Mouse (Mus musculus): ENCODE measurements at regions not wholly inside any gene's neighbourhood (a gene's known extent, or its start where the extent isn't known, plus 50 kb on each side); places are given as distances from the start of the nearest gene placed in this dataset.

GRCm38 (mm10) chr13:51975330-51975729 lies 128.9 kb downstream of the Gadd45g start:
- Histone ChIP-seq H3K9ac (replicated peaks) (no peak overlapping the region), H3K4me1 (peaks cover 12% of the 10 kb centered on the region), H3K36me3 (no peaks in the 10 kb centered on the region), H3K27ac (replicated peaks) (no peak overlapping the region), H3K9me3 (replicated peaks) (no peaks in the 10 kb centered on the region), H3K4me3 (replicated peaks) (no peak overlapping the region), H3K27me3 (replicated peaks) (no peaks in the 10 kb centered on the region), H3K4me2 (no peak overlapping the region)
- WGBS: 60% methylated on average over 10 of the region's 10 CpGs
- no peak for ATAC-seq (ENCODE audit: low FRiP score)

GRCm38 (mm10) chr13:51975801-51976601 lies 129.5 kb downstream of the Gadd45g start:
- no peak overlapping the region for H3K4me3 ChIP-seq (replicated peaks)
- ATAC-seq (ENCODE audit: low FRiP score): no peak

DNA sequence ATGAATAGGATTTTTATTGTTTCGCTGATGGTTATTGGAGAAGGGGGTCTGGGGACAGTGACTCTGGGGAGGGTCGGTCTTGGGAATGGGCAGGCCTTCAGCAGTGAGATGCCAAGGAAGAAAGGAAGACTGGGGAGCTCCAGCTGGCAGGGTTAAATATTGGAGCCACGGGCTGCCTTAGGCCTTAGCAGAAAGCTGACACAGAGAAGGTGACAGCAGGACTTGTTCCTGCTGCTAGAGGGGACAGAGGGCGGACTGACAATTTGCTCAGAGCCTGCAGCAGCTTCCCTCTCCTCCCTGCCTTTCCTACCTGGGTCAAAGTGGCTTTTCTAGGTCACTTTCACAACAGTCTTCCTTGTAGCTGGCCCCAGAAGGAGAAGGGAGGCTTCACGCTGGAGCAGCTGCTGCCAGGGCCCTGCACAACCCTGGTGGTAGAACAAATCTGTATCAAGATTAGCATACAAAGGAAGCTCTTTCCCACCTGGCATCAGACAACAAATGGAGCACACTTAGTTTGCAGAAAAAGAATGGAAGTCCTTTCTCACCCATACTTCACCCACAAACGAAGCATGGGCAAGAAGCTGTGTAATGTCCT lies 130.2 kb downstream of the Gadd45g start:
- no peak overlapping the region for H3K27ac ChIP-seq (replicated peaks)
- H3K4me1 ChIP-seq: peaks cover 12% of the 10 kb centered on the region
- H3K4me2 ChIP-seq: no peak overlapping the region
- 84% methylated on average over 6 of the region's 6 CpGs for WGBS
- H3K27me3 ChIP-seq (replicated peaks): no peaks in the 10 kb centered on the region
- H3K9me3 ChIP-seq (replicated peaks): no peaks in the 10 kb centered on the region
- ATAC-seq (ENCODE audit: low FRiP score): no peak
- H3K9ac ChIP-seq (replicated peaks): no peak overlapping the region
- H3K36me3 ChIP-seq: no peaks in the 10 kb centered on the region
- no peak overlapping the region for H3K4me3 ChIP-seq (replicated peaks)

More at GRCm38 (mm10) chr13:51975801-51976601, 129.5 kb downstream of the Gadd45g start:
- no peaks in the 10 kb centered on the region for H3K9me3 ChIP-seq (replicated peaks)
- peaks cover 12% of the 10 kb centered on the region for H3K4me1 ChIP-seq
- H3K4me2 ChIP-seq: no peak overlapping the region
- no peak overlapping the region for H3K27ac ChIP-seq (replicated peaks)
- 49% methylated on average over 7 of the region's 7 CpGs for WGBS
- no peaks in the 10 kb centered on the region for H3K27me3 ChIP-seq (replicated peaks)
- no peaks in the 10 kb centered on the region for H3K36me3 ChIP-seq
- no peak overlapping the region for H3K9ac ChIP-seq (replicated peaks)

DNA sequence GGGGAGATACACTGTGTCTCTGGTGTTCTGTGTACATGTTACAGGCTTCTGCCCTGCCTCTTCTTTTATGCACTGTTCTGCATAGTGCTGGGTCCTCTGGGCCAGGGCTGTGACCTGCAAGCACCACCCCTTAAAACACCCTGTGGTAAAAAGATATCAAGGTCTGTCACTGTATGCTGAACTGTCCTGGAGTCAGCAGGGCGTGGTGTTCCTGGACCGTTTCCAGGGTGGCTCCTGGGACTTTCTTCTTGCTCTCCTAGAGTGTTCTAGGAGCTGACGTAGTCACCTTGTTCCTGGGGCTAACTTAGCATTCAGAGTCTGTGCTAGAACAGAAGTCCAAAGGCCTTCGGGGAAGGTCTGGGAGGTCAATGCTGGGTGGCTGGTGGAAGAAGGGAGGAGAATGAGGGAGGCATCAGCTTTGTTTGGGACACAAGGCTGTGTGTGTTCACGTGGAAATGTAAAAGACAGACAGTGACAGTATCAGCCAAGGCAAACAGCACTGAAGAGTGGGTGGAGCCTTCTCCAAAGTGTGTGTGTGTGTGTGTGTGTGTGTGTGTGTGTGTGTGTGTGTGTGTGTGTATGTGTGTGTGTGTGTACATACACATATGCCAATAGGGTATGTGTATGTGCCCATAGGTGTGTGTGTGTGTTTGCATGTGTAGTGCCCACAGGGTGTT lies 133.0 kb downstream of the Gadd45g start:
- no peak overlapping the region for H3K27ac ChIP-seq (replicated peaks)
- peaks cover 12% of the 10 kb centered on the region for H3K4me1 ChIP-seq
- no peak for ATAC-seq (ENCODE audit: low FRiP score)
- no peaks in the 10 kb centered on the region for H3K9me3 ChIP-seq (replicated peaks)
- no peaks in the 10 kb centered on the region for H3K36me3 ChIP-seq
- H3K4me3 ChIP-seq (replicated peaks): no peak overlapping the region
- H3K9ac ChIP-seq (replicated peaks): no peak overlapping the region
- H3K4me2 ChIP-seq: no peak overlapping the region
- no peaks in the 10 kb centered on the region for H3K27me3 ChIP-seq (replicated peaks)
- WGBS: 82% methylated on average over 5 of the region's 5 CpGs

GRCm38 (mm10) chr13:51980344-51980743 lies 133.9 kb downstream of the Gadd45g start:
- 83% methylated on average over 1 of the region's 1 CpGs for WGBS
- Histone ChIP-seq H3K9ac (replicated peaks) (no peak overlapping the region), H3K4me1 (peaks cover 12% of the 10 kb centered on the region), H3K36me3 (no peaks in the 10 kb centered on the region), H3K4me3 (replicated peaks) (no peak overlapping the region), H3K27me3 (replicated peaks) (no peaks in the 10 kb centered on the region), H3K27ac (replicated peaks) (no peak overlapping the region), H3K4me2 (no peak overlapping the region), H3K9me3 (replicated peaks) (no peaks in the 10 kb centered on the region)
- no peak for ATAC-seq (ENCODE audit: low FRiP score)

DNA sequence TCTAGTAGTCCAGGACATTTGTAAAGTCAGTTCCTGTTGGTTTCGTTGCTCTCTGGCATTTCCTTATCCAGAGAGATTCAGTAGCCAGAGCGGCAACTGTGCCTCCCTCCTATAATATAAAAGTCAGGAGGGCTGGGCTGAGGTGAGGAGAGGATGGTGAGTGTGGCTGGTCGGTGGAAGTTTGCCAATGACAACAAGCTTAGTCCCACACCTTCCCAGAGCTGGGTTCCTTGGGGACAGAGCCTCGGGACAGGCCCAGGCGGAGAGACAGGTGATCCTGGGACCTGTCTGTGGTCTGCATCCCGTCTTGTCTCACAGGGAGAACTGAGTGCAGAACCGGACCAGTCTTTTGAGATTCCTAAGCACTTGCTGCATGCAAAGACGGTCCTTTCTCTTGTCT lies 136.5 kb downstream of the Gadd45g start:
- Histone ChIP-seq H3K4me3 (replicated peaks) (no peak overlapping the region), H3K9me3 (replicated peaks) (no peaks in the 10 kb centered on the region), H3K27me3 (replicated peaks) (no peaks in the 10 kb centered on the region), H3K9ac (replicated peaks) (no peak overlapping the region), H3K4me2 (no peak overlapping the region), H3K36me3 (no peaks in the 10 kb centered on the region), H3K27ac (replicated peaks) (no peak overlapping the region), H3K4me1 (no peaks in the 10 kb centered on the region)
- 90% methylated on average over 8 of the region's 8 CpGs for WGBS
- ATAC-seq (ENCODE audit: low FRiP score): no peak

DNA sequence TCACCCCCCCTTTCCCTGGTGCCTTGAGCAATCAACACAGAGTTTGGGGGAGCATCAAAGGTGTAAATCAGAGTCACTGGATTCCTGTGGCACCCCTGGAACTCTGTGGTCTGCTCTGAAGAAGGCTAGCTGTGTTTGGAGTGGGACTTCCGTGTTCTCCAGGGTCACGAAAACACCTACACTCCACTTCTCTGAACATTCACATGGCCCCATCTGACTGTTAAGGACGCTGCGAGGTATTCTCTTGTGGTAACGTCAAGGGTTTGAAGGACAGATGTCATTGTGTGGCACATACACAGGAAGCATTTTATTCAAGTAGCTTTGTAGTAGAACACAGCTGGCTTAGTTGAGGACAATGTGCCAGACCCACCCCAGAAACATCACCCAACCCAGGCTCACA lies 137.1 kb downstream of the Gadd45g start:
- H3K27ac ChIP-seq (replicated peaks): no peak overlapping the region
- H3K9ac ChIP-seq (replicated peaks): no peak overlapping the region
- ATAC-seq (ENCODE audit: low FRiP score): no peak
- whole genome bisulfite sequencing: 95% methylated on average over 5 of the region's 5 CpGs
- no peak overlapping the region for H3K4me3 ChIP-seq (replicated peaks)
- H3K9me3 ChIP-seq (replicated peaks): no peaks in the 10 kb centered on the region
- no peaks in the 10 kb centered on the region for H3K36me3 ChIP-seq
- no peaks in the 10 kb centered on the region for H3K27me3 ChIP-seq (replicated peaks)
- H3K4me2 ChIP-seq: no peak overlapping the region
- no peaks in the 10 kb centered on the region for H3K4me1 ChIP-seq

DNA sequence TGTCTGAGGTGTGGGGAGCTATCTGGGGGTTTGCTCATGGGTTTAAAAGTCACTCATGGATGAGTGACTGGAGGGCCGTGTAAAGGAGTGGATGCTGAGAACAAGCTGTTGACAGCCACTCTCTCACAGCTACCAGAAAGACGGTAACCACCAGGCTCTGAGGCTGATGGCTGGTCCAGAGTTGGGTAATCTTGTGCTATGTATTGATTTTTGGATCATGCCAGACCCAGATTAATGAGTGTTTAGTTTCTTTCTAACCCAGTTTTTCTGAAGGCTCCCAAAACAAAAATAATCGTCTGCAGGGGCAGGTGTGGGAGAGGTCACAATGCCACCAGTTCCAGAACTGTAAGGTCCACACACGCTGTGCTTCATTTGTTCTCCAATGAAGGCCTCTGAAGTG lies 144.9 kb downstream of the Gadd45g start:
- no peaks in the 10 kb centered on the region for H3K27me3 ChIP-seq (replicated peaks)
- H3K4me1 ChIP-seq: no peaks in the 10 kb centered on the region
- no peak overlapping the region for H3K4me3 ChIP-seq (replicated peaks)
- H3K27ac ChIP-seq (replicated peaks): no peak overlapping the region
- no peak for ATAC-seq (ENCODE audit: low FRiP score)
- no peaks in the 10 kb centered on the region for H3K36me3 ChIP-seq
- H3K4me2 ChIP-seq: no peak overlapping the region
- no peaks in the 10 kb centered on the region for H3K9me3 ChIP-seq (replicated peaks)
- H3K9ac ChIP-seq (replicated peaks): no peak overlapping the region
- 88% methylated on average over 4 of the region's 4 CpGs for WGBS

GRCm38 (mm10) chr13:51992878-51993277 lies 146.4 kb downstream of the Gadd45g start:
- Histone ChIP-seq H3K9ac (replicated peaks) (no peak overlapping the region), H3K4me1 (no peaks in the 10 kb centered on the region), H3K27me3 (replicated peaks) (no peaks in the 10 kb centered on the region), H3K4me3 (replicated peaks) (no peak overlapping the region), H3K27ac (replicated peaks) (no peak overlapping the region), H3K4me2 (no peak overlapping the region), H3K36me3 (no peaks in the 10 kb centered on the region), H3K9me3 (replicated peaks) (no peaks in the 10 kb centered on the region)
- ATAC-seq (ENCODE audit: low FRiP score): no peak
- 84% methylated on average over 6 of the region's 6 CpGs for WGBS

DNA sequence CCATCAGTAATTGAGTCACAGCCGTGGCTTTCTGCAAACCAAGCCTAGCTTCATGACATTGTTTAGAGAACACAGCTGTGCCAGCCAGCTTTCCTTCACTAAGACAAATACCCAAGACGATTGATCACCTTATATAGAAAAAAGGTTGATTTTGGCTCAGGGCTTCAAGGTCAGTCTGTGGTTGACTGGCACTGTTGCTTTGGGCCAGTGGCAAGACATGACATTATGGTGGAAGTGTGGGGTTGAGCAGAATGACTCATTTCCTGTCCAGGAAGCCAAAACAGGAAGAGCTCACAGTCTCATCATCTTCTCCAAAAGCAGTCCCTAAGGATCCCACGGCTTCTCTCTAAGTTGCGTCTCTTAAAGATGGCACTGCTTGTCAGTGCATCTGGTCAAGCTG lies 149.7 kb downstream of the Gadd45g start:
- no peaks in the 10 kb centered on the region for H3K36me3 ChIP-seq
- no peak overlapping the region for H3K4me2 ChIP-seq
- WGBS: 66% methylated on average over 4 of the region's 4 CpGs
- H3K9ac ChIP-seq (replicated peaks): no peak overlapping the region
- ATAC-seq (ENCODE audit: low FRiP score): no peak
- no peak overlapping the region for H3K27ac ChIP-seq (replicated peaks)
- H3K4me3 ChIP-seq (replicated peaks): no peak overlapping the region
- H3K9me3 ChIP-seq (replicated peaks): no peaks in the 10 kb centered on the region
- no peaks in the 10 kb centered on the region for H3K27me3 ChIP-seq (replicated peaks)
- H3K4me1 ChIP-seq: no peaks in the 10 kb centered on the region

DNA sequence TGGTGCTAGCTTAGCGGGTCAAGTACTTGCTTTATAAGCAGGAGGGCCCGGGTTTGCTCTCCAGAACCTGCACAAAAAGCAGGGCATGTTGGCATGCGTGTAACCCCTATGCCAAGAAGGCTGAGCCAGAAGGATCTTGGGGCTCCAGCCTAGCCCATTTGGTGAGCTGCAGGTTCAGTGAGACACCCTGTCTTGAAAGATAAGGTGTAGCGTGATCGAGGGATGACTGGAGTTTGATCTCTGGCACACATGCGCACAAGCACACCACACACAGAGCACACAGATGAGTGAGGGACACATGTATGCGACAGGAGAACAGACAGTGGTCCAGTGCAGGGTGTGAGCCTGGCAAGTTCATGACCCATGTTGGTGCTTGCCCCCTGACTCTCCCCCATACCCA lies 152.1 kb downstream of the Gadd45g start:
- H3K36me3 ChIP-seq: no peaks in the 10 kb centered on the region
- WGBS: 97% methylated on average over 7 of the region's 7 CpGs
- H3K9me3 ChIP-seq (replicated peaks): no peaks in the 10 kb centered on the region
- no peak overlapping the region for H3K4me2 ChIP-seq
- no peaks in the 10 kb centered on the region for H3K4me1 ChIP-seq
- H3K27ac ChIP-seq (replicated peaks): no peak overlapping the region
- H3K27me3 ChIP-seq (replicated peaks): no peaks in the 10 kb centered on the region
- H3K4me3 ChIP-seq (replicated peaks): no peak overlapping the region
- no peak for ATAC-seq (ENCODE audit: low FRiP score)
- H3K9ac ChIP-seq (replicated peaks): no peak overlapping the region

- 77% methylated on average over 12 of the region's 12 CpGs for WGBS
- no peak overlapping the region for H3K9ac ChIP-seq (replicated peaks)
- no peaks in the 10 kb centered on the region for H3K36me3 ChIP-seq
- ATAC-seq (ENCODE audit: low FRiP score): no peak
- H3K27me3 ChIP-seq (replicated peaks): no peaks in the 10 kb centered on the region
- no peak overlapping the region for H3K4me3 ChIP-seq (replicated peaks)
- no peak overlapping the region for H3K4me2 ChIP-seq
- no peak overlapping the region for H3K27ac ChIP-seq (replicated peaks)
- no peaks in the 10 kb centered on the region for H3K4me1 ChIP-seq
- no peaks in the 10 kb centered on the region for H3K9me3 ChIP-seq (replicated peaks)
Measured at GRCm38 (mm10) chr13:52001811-52002210, 155.3 kb downstream of the Gadd45g start.
